Mouse (Mus musculus) forebrain, postnatal 0 days (tissue): ENCODE data around the gene Scn4a. TPM values are rescaled to one million over a fixed set of nuclear protein-coding genes. Genes with fewer than 3 reads are reported as not detected.

Experiments
- ATAC-seq: fragments of 200-750 bp; cut with Nextera tagmentation; 2 replicates; pipeline ENCODE4 v1.8.0; 2017; ENCODE audit warnings: mild to moderate bottlenecking, moderate library complexity
- DNase-seq: peaks from one replicate; pipeline ENCODE4 v3.0.0-alpha.2; 2015
- H3K27ac ChIP-seq: fragments of 300-500 bp; sonication (generic); 2 replicates; pipeline ENCODE4 v1.5.1; 2014; ENCODE audit warnings: low read depth, mild to moderate bottlenecking, antibody characterized with exemption, low read length, moderate library complexity, mixed read lengths
- H3K27me3 ChIP-seq: fragments of 300-500 bp; sonication (generic); 2 replicates; pipeline ENCODE4 v1.6.1; 2014; ENCODE audit warnings: mild to moderate bottlenecking, low read length, mixed read lengths; ENCODE audit not compliant: insufficient read depth
- H3K36me3 ChIP-seq: fragments of 300-500 bp; sonication (generic); 2 replicates; pipeline ENCODE4 v1.6.1; 2014; ENCODE audit warnings: mild to moderate bottlenecking, moderate library complexity; ENCODE audit not compliant: insufficient read depth
- H3K4me1 ChIP-seq: fragments of 300-500 bp; sonication (generic); 2 replicates; pipeline ENCODE4 v1.6.1; 2014; ENCODE audit warnings: antibody characterized with exemption; ENCODE audit not compliant: insufficient read depth
- H3K4me2 ChIP-seq: fragments of 300-500 bp; sonication (generic); 2 replicates; pipeline ENCODE4 v1.6.1; 2014; ENCODE audit warnings: low read depth, mild to moderate bottlenecking, moderate library complexity
- H3K4me3 ChIP-seq: fragments of 300-500 bp; sonication (generic); 2 replicates; pipeline ENCODE4 v1.5.1; 2014; ENCODE audit warnings: low read depth, low read length, mixed read lengths
- H3K9ac ChIP-seq: fragments of 300-500 bp; sonication (generic); 2 replicates; pipeline ENCODE4 v1.6.1; 2014; ENCODE audit warnings: mild to moderate bottlenecking
- H3K9me3 ChIP-seq: fragments of 300-500 bp; sonication (generic); 2 replicates; pipeline ENCODE4 v1.6.1; 2016; ENCODE audit warnings: low read length
- CTCF ChIP-seq: sonication (generic); IDR thresholded peaks from 2 replicates; pipeline ENCODE4 v1.5.1; 2016; ENCODE audit warnings: antibody characterized with exemption, control low read depth, low read depth
- WGBS: fragments of 180-500 bp; shearing (Covaris S2); extraction: QIAGEN DNeasy Blood & Tissue Kit; methylation state at CpG from one replicate; pipeline ENCODE4 v1.1.7; 2014; 5-methylcytosine and 5-hydroxymethylcytosine counted together
- polyA plus RNA-seq: library from polyadenylated mRNA; unstranded; fragments of >200 nt; fragmentation: Nextera tagmentation; extraction: Ambion mirVana; gene quantifications from 2 replicates; pipeline ENCODE4 v1.2.1, GENCODE M21; 2015
- total RNA-seq: library from RNA; depleted of rRNA; stranded (reverse); fragments of >200 nt; gene quantifications from 2 replicates; pipeline ENCODE4 v1.2.3, GENCODE M21; 2014

Scn4a gene
- total and polyA plus RNA-seq, 2 experiments from 2014 or later = 0.06 TPM; not detected in 1

GRCm38 (mm10) chr11:106381883-106382282 is 28.8 kb upstream of the Scn4a start:
- no peak overlapping the region for H3K4me2 ChIP-seq
- no peak overlapping the region for H3K27ac ChIP-seq
- no peaks in the 10 kb centered on the region for H3K27me3 ChIP-seq
- no peak overlapping the region for H3K4me3 ChIP-seq
- DNase-seq (no peak), ATAC-seq (no peak)
- WGBS = 83% methylated on average over 7 of the region's 7 CpGs
- no peaks in the 10 kb centered on the region for H3K4me1 ChIP-seq
- no peak overlapping the region for H3K9ac ChIP-seq
- no peaks in the 10 kb centered on the region for H3K36me3 ChIP-seq
- no peaks in the 10 kb centered on the region for H3K9me3 ChIP-seq
- TF ChIP-seq CTCF = no peak

- no peak overlapping the region for H3K9ac ChIP-seq
- no peaks in the 10 kb centered on the region for H3K9me3 ChIP-seq
- H3K4me1 ChIP-seq = no peaks in the 10 kb centered on the region
- H3K27ac ChIP-seq = no peak overlapping the region
- H3K27me3 ChIP-seq = no peaks in the 10 kb centered on the region
- 84% methylated on average over 11 of the region's 11 CpGs for WGBS
- H3K4me2 ChIP-seq = no peak overlapping the region
- no peaks in the 10 kb centered on the region for H3K36me3 ChIP-seq
- ATAC-seq (no peak), DNase-seq (no peak)
- no peak for TF ChIP-seq CTCF
- no peak overlapping the region for H3K4me3 ChIP-seq
Observed at GRCm38 (mm10) chr11:106381011-106381410, 27.9 kb upstream of the Scn4a start.

GRCm38 (mm10) chr11:106374979-106375378 is 21.9 kb upstream of the Scn4a start:
- Histone ChIP-seq H3K4me1 (no peaks in the 10 kb centered on the region), H3K9ac (no peak overlapping the region), H3K9me3 (no peaks in the 10 kb centered on the region), H3K36me3 (no peaks in the 10 kb centered on the region), H3K4me2 (no peak overlapping the region), H3K27ac (no peak overlapping the region), H3K27me3 (no peaks in the 10 kb centered on the region), H3K4me3 (no peak overlapping the region)
- DNase-seq (no peak), ATAC-seq (no peak)
- no peak for TF ChIP-seq CTCF
- 86% methylated on average over 5 of the region's 5 CpGs for WGBS

GRCm38 (mm10) chr11:106374559-106374958 is 21.5 kb upstream of the Scn4a start:
- Histone ChIP-seq H3K4me1 (no peaks in the 10 kb centered on the region), H3K9ac (no peak overlapping the region), H3K4me3 (no peak overlapping the region), H3K27ac (no peak overlapping the region), H3K27me3 (no peaks in the 10 kb centered on the region), H3K9me3 (no peaks in the 10 kb centered on the region), H3K36me3 (no peaks in the 10 kb centered on the region), H3K4me2 (no peak overlapping the region)
- 46% methylated on average over 9 of the region's 9 CpGs for WGBS
- TF ChIP-seq CTCF = no peak
- ATAC-seq (no peak), DNase-seq (no peak)

- 70% methylated on average over 11 of the region's 11 CpGs for WGBS
- no peak for ATAC-seq
- no peak for DNase-seq
- H3K27ac ChIP-seq = no peak overlapping the region
- no peaks in the 10 kb centered on the region for H3K36me3 ChIP-seq
- no peaks in the 10 kb centered on the region for H3K9me3 ChIP-seq
- no peak overlapping the region for H3K4me2 ChIP-seq
- H3K9ac ChIP-seq = no peak overlapping the region
- no peak overlapping the region for H3K4me3 ChIP-seq
- TF ChIP-seq CTCF = no peak
- H3K27me3 ChIP-seq = no peaks in the 10 kb centered on the region
- H3K4me1 ChIP-seq = no peaks in the 10 kb centered on the region
Observed at GRCm38 (mm10) chr11:106373998-106374397, 20.9 kb upstream of the Scn4a start.

- no peaks in the 10 kb centered on the region for H3K9me3 ChIP-seq
- no peaks in the 10 kb centered on the region for H3K36me3 ChIP-seq
- peak; percentile 66 for DNase-seq
- WGBS = 13% methylated on average over 3 of the region's 3 CpGs
- no peaks in the 10 kb centered on the region for H3K27me3 ChIP-seq
- H3K4me3 ChIP-seq = no peak overlapping the region
- no peak overlapping the region for H3K4me2 ChIP-seq
- no peaks in the 10 kb centered on the region for H3K4me1 ChIP-seq
- ATAC-seq = peak; percentile 59
- H3K27ac ChIP-seq = no peak overlapping the region
- H3K9ac ChIP-seq = no peak overlapping the region
- TF ChIP-seq CTCF = peak; percentile 82
Observed at GRCm38 (mm10) chr11:106366316-106366715, 13.2 kb upstream of the Scn4a start.

GRCm38 (mm10) chr11:106365366-106365765 is 12.3 kb upstream of the Scn4a start, which contains the start of gene Prr29:
Prr29 (plus strand) TSS chr11:106365472.
- H3K4me2 ChIP-seq = no peak within 1 kb of the TSS
- H3K4me3 ChIP-seq = no peak within 1 kb of the TSS
- no peaks in the 10 kb centered on the region for H3K9me3 ChIP-seq
- ATAC-seq (no peak), DNase-seq (no peak)
- H3K27me3 ChIP-seq = no peaks in the 10 kb centered on the region
- H3K9ac ChIP-seq = no peak within 1 kb of the TSS
- no peaks in the 10 kb centered on the region for H3K4me1 ChIP-seq
- H3K36me3 ChIP-seq = no peaks in the 10 kb centered on the region
- TF ChIP-seq CTCF = no peak
- 62% methylated on average over 10 of the region's 10 CpGs for whole genome bisulfite sequencing
- H3K27ac ChIP-seq = no peak within 1 kb of the TSS

GRCm38 (mm10) chr11:106364712-106365111 is 11.6 kb upstream of the Scn4a start:
- H3K4me2 ChIP-seq = no peak overlapping the region
- H3K36me3 ChIP-seq = no peaks in the 10 kb centered on the region
- H3K9ac ChIP-seq = no peak overlapping the region
- no peak overlapping the region for H3K27ac ChIP-seq
- H3K4me1 ChIP-seq = no peaks in the 10 kb centered on the region
- DNase-seq = no peak
- peak; percentile 32; the same call in 1 of the 2 replicates for ATAC-seq
- H3K27me3 ChIP-seq = no peaks in the 10 kb centered on the region
- H3K4me3 ChIP-seq = no peak overlapping the region
- 7% methylated on average over 11 of the region's 11 CpGs for WGBS
- no peak for TF ChIP-seq CTCF
- no peaks in the 10 kb centered on the region for H3K9me3 ChIP-seq
